Mouse (Mus musculus) thymus, adult 2 months (tissue): ENCODE data around the gene Prr3.

ENCODE experiments used
- CTCF ChIP-seq: fragments of 200-500 bp; IDR thresholded peaks from 2 replicates; pipeline ENCODE4 v1.5.1; 2012; ENCODE audit warnings: mild to moderate bottlenecking, control low read depth, low read length, moderate library complexity, borderline replicate concordance; ENCODE audit not compliant: control insufficient read depth, poor library complexity, insufficient read depth; ENCODE audit errors: extremely low read depth
- POLR2A ChIP-seq: fragments of 200-500 bp; IDR thresholded peaks from 2 replicates; pipeline ENCODE4 v1.6.1; 2012; ENCODE audit warnings: mild to moderate bottlenecking, low read length, control low read depth, moderate library complexity; ENCODE audit not compliant: control insufficient read depth, poor library complexity, insufficient read depth; ENCODE audit errors: extremely low read depth

DNA sequence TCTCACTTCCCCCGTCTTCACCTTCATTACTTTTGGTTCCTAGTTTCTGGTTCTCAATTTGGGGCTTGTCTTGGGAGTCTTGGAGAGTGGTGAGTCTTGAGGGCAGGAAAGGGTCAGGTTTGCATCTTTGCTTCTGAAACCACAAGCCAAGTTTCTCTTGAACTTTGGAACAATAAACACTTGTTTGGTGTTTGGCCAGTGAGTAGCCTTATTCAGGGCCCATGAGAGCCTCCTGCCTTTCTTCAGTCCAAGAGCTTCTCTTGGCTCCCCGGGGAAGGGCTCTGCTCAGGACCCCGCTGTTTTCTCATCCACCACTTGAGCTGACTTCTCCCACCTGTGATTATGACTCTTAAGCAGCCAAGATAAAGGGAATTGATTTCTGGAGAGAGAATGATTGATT is 57.5 kb downstream of the Prr3 start:
- no peak for TF ChIP-seq CTCF
- TF ChIP-seq POLR2A = no peak
